Mouse (Mus musculus): Measurements from ENCODE around the gene Adamts17. TPM values are rescaled to one million over a fixed set of nuclear protein-coding genes. Genes with fewer than 3 reads are reported as not detected.

Gene Adamts17
- polyA plus RNA-seq, 1 experiment = 0.55 TPM

DNA sequence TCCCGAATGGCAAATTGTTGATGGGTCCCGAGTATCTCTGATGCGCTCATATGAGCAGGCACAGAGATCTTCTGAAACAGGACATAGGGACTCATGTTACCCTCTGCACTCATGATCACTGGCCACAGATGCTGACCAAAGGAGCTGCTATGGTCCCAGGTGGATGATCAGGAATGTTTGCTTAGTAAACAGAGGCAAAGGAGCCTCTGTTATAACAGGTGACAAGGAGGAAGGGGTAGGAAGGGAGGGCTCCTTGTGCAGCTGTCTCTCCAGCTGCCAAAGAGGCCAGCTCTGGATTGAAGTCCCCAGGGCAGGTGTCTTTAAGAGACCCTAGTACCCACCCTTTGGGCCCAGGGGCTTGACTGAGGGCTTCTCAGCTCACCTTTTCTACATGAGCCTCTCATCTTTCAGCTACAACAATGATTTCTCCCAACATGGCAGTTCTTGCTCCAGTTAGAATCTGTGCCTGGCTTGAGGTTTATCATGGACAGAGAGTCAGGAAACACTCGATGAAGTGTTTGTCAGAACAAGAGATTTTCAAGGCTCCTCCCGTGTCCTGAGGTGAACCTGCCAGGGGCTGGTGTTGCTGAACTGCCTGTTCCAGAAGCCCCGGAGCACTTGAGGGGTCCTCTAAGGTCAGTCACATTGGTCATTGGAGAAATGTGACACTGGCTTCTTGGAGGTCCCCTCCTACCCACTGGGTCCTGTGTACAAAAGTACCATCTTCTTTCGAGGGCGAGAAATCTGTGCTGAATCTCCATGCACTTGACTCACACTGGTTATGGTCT is 120.9 kb downstream of the Adamts17 start:
- no peak for TF ChIP-seq CTCF (IDR thresholded peaks at IDR 0.05; ENCODE audit: low read depth, low read length)
- TF ChIP-seq EP300 (IDR thresholded peaks at IDR 0.05; ENCODE audit: insufficient read depth, low read depth, low read length) = no peak
- no peak for TF ChIP-seq POLR2A (IDR thresholded peaks at IDR 0.05; ENCODE audit: insufficient read depth, low read length)
- Histone ChIP-seq H3K27me3 (ENCODE audit: control insufficient read depth, insufficient read depth, low read length, poor library complexity, severe bottlenecking) (no peaks in the 10 kb centered on the region), H3K9me3 (replicated peaks; ENCODE audit: control insufficient read depth, insufficient read depth, low read length, poor library complexity, severe bottlenecking) (no peaks in the 10 kb centered on the region), H3K4me3 (ENCODE audit: low read depth, low read length) (no peak overlapping the region), H3K9ac (ENCODE audit: low read depth, poor library complexity, severe bottlenecking) (no peak overlapping the region), H3K4me1 (ENCODE audit: control insufficient read depth, insufficient read depth, low read length) (no peaks in the 10 kb centered on the region), H3K36me3 (ENCODE audit: control insufficient read depth, insufficient read depth, low read length, poor library complexity, severe bottlenecking) (no peaks in the 10 kb centered on the region), H3K27ac (ENCODE audit: insufficient read depth, low read length) (no peak overlapping the region)

DNA sequence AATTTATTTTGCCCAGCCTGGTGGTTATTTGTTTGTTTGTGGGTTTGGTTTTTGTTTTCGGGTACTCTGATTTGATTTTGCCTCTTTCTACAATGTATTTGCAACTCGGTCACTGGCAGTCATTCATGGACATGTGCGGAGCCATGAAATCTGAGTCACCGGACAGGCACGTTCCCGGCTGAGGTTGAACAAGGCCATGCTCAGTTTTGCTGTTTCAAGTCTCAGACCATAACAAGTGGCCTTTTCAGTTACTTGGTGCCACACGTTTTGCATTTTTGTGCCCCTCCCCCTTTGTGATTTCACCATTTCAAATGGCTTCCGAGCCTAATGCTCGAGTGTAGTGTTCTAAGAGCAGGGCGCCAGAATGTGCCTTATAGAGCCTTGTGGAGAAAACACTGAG is 123.2 kb downstream of the Adamts17 start:
- no peak overlapping the region for H3K27ac ChIP-seq (ENCODE audit: insufficient read depth, low read length)
- H3K4me3 ChIP-seq (ENCODE audit: low read depth, low read length) = no peak overlapping the region
- H3K4me1 ChIP-seq (ENCODE audit: control insufficient read depth, insufficient read depth, low read length) = no peaks in the 10 kb centered on the region
- H3K36me3 ChIP-seq (ENCODE audit: control insufficient read depth, insufficient read depth, low read length, poor library complexity, severe bottlenecking) = no peaks in the 10 kb centered on the region
- TF ChIP-seq CTCF (IDR thresholded peaks at IDR 0.05; ENCODE audit: low read depth, low read length) (no peak), EP300 (IDR thresholded peaks at IDR 0.05; ENCODE audit: insufficient read depth, low read depth, low read length) (no peak), POLR2A (IDR thresholded peaks at IDR 0.05; ENCODE audit: insufficient read depth, low read length) (no peak)
- no peaks in the 10 kb centered on the region for H3K9me3 ChIP-seq (replicated peaks; ENCODE audit: control insufficient read depth, insufficient read depth, low read length, poor library complexity, severe bottlenecking)
- H3K27me3 ChIP-seq (ENCODE audit: control insufficient read depth, insufficient read depth, low read length, poor library complexity, severe bottlenecking) = no peaks in the 10 kb centered on the region
- no peak overlapping the region for H3K9ac ChIP-seq (ENCODE audit: low read depth, poor library complexity, severe bottlenecking)

DNA sequence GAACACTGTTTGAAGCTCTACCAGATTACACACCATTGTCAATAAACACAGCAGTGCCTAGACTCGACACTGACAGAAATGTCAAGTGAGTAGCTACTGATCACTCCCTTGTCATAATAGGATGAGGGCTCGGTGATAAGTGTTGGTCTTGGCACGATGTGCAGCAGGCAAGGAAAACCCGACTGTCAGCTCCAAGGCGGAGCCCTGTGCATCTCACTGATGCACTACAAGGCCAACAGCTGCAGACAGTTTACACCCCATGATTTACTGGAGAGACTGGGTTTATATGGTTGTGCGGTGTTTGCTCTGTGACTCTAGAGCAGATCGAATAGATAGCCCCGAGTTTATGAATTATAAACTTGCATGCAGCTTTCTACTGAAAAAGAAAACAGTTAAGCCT is 124.0 kb downstream of the Adamts17 start:
- no peak overlapping the region for H3K27ac ChIP-seq (ENCODE audit: insufficient read depth, low read length)
- no peaks in the 10 kb centered on the region for H3K9me3 ChIP-seq (replicated peaks; ENCODE audit: control insufficient read depth, insufficient read depth, low read length, poor library complexity, severe bottlenecking)
- H3K27me3 ChIP-seq (ENCODE audit: control insufficient read depth, insufficient read depth, low read length, poor library complexity, severe bottlenecking) = no peaks in the 10 kb centered on the region
- no peak for TF ChIP-seq CTCF (IDR thresholded peaks at IDR 0.05; ENCODE audit: low read depth, low read length)
- TF ChIP-seq POLR2A (IDR thresholded peaks at IDR 0.05; ENCODE audit: insufficient read depth, low read length) = no peak
- no peak for TF ChIP-seq EP300 (IDR thresholded peaks at IDR 0.05; ENCODE audit: insufficient read depth, low read depth, low read length)
- H3K4me3 ChIP-seq (ENCODE audit: low read depth, low read length) = no peak overlapping the region
- no peaks in the 10 kb centered on the region for H3K4me1 ChIP-seq (ENCODE audit: control insufficient read depth, insufficient read depth, low read length)
- H3K9ac ChIP-seq (ENCODE audit: low read depth, poor library complexity, severe bottlenecking) = no peak overlapping the region
- no peaks in the 10 kb centered on the region for H3K36me3 ChIP-seq (ENCODE audit: control insufficient read depth, insufficient read depth, low read length, poor library complexity, severe bottlenecking)

DNA sequence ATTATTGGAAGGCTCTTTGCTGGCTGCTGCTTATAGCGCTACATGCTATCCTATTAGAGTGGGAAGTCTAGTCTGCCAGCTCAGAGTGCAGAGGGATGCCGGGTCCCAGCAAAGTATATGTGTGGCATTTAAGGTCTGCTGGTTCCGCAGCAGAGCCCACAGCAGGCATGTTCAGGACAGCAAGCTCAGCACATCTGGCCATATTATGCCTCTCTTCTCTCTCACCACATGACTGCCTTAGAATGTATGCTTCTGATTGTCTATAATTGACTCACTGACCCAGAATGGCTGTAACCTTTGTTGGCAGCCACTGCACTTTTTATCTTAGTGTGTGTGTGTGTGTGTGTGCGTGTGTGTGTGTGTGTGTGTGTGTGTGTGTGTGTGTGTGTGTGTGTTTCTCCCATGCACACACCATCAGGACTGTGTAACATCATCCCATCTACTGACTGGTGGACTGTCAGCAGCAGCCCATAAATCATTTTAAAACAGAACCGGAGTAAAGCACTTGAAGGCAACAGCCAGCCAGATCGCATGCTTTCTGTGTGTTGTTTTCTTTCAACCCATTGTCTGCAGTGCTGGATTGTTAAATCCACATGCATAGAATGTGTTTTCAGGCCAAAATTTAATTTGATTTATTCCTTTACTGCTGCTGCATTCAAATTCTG is 127.1 kb downstream of the Adamts17 start:
- Histone ChIP-seq H3K4me1 (ENCODE audit: control insufficient read depth, insufficient read depth, low read length) (no peaks in the 10 kb centered on the region), H3K4me3 (ENCODE audit: low read depth, low read length) (no peak overlapping the region), H3K9ac (ENCODE audit: low read depth, poor library complexity, severe bottlenecking) (no peak overlapping the region), H3K27ac (ENCODE audit: insufficient read depth, low read length) (no peak overlapping the region), H3K27me3 (ENCODE audit: control insufficient read depth, insufficient read depth, low read length, poor library complexity, severe bottlenecking) (no peaks in the 10 kb centered on the region), H3K9me3 (replicated peaks; ENCODE audit: control insufficient read depth, insufficient read depth, low read length, poor library complexity, severe bottlenecking) (no peaks in the 10 kb centered on the region), H3K36me3 (ENCODE audit: control insufficient read depth, insufficient read depth, low read length, poor library complexity, severe bottlenecking) (no peaks in the 10 kb centered on the region)
- TF ChIP-seq EP300 (IDR thresholded peaks at IDR 0.05; ENCODE audit: insufficient read depth, low read depth, low read length) (no peak), POLR2A (IDR thresholded peaks at IDR 0.05; ENCODE audit: insufficient read depth, low read length) (no peak), CTCF (IDR thresholded peaks at IDR 0.05; ENCODE audit: low read depth, low read length) (no peak)

DNA sequence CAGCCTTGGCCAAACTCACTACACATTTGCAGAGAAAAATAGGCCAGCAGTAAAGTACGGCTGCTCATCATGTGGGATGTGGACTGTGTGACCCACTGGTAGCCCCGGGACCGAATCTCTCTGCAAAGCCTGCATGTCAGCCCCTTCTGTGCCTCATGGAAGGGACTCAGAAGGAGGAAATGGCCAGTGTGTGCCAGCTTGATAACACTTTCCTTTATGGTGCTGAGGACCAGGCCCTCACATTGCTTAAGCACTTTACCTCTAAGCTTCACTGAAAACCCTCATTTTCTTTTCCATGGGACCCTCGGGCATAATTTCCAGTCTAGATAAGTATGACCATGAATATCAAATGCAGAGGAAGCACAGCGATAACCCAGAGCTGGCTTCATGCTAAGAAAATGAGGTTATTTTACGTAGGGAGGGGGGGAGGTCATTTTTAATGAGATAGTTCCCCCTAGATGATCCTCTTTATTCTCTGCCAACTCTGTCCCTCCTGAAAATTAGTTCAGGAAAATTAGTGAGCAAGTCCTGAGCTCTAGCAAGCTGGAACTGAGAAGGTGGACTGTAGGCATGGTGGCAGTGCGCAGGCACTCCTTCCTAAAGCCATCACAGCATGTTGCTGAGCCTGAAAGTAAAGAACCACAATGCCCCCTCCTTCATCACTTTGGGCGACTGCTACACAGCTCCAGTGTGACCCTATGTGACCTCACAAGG is 127.8 kb downstream of the Adamts17 start:
- Histone ChIP-seq H3K4me1 (ENCODE audit: control insufficient read depth, insufficient read depth, low read length) (no peaks in the 10 kb centered on the region), H3K27ac (ENCODE audit: insufficient read depth, low read length) (no peak overlapping the region), H3K9me3 (replicated peaks; ENCODE audit: control insufficient read depth, insufficient read depth, low read length, poor library complexity, severe bottlenecking) (no peaks in the 10 kb centered on the region), H3K4me3 (ENCODE audit: low read depth, low read length) (no peak overlapping the region), H3K27me3 (ENCODE audit: control insufficient read depth, insufficient read depth, low read length, poor library complexity, severe bottlenecking) (no peaks in the 10 kb centered on the region), H3K9ac (ENCODE audit: low read depth, poor library complexity, severe bottlenecking) (no peak overlapping the region), H3K36me3 (ENCODE audit: control insufficient read depth, insufficient read depth, low read length, poor library complexity, severe bottlenecking) (no peaks in the 10 kb centered on the region)
- TF ChIP-seq CTCF (IDR thresholded peaks at IDR 0.05; ENCODE audit: low read depth, low read length) = no peak
- TF ChIP-seq EP300 (IDR thresholded peaks at IDR 0.05; ENCODE audit: insufficient read depth, low read depth, low read length) = no peak
- no peak for TF ChIP-seq POLR2A (IDR thresholded peaks at IDR 0.05; ENCODE audit: insufficient read depth, low read length)

Data from ES-Bruce4 (cell line).